Mouse (Mus musculus) liver, postnatal 0 days (tissue): Measurements from ENCODE around the gene Mllt6.

ENCODE experiments used
- CTCF ChIP-seq: sonication (generic); IDR thresholded peaks from 2 replicates; pipeline ENCODE4 v1.5.1; 2016; ENCODE audit warnings: antibody characterized with exemption, low read depth
- EP300 ChIP-seq: IDR thresholded peaks from 2 replicates; pipeline ENCODE4 v1.6.1; 2016; ENCODE audit warnings: antibody characterized with exemption, low read depth, mild to moderate bottlenecking

GRCm38 (mm10) chr11:97671177-97671527 lies 7.9 kb downstream of the Mllt6 start:
- TF ChIP-seq CTCF (no peak), EP300 (no peak)
